Mouse (Mus musculus) liver, adult 2 months (tissue): ENCODE measurements around the gene Calhm2.

Experiments used
- CTCF ChIP-seq: fragments of 200-500 bp; IDR thresholded peaks from 2 replicates; pipeline ENCODE4 v1.5.1; 2011; ENCODE audit warnings: low read depth, low read length, control low read depth
- POLR2A ChIP-seq: fragments of 200-500 bp; IDR thresholded peaks from 2 replicates; pipeline ENCODE4 v1.6.1; 2011; ENCODE audit warnings: low read length, control low read depth; ENCODE audit not compliant: insufficient read depth; ENCODE audit errors: extremely low read depth

GRCm38 (mm10) chr19:47174515-47174914 lies 36.4 kb upstream of the Calhm2 start:
- TF ChIP-seq POLR2A = no peak
- peak; percentile 61; the same call in 1 of the 2 replicates for TF ChIP-seq CTCF
